Mouse (Mus musculus) neural tube, embryonic 14.5 days (tissue): ENCODE measurements at regions not wholly inside any gene's neighbourhood (a gene's known extent, or its start where the extent isn't known, plus 50 kb on each side); places are given as distances from the start of the nearest gene placed in this dataset.

Source experiments
- ATAC-seq: fragments of 200-750 bp; cut with Nextera tagmentation; 2 replicates; pipeline ENCODE4 v1.8.0; 2017; ENCODE audit warnings: low read depth, mild to moderate bottlenecking, moderate TSS enrichment, moderate library complexity
- H3K27ac ChIP-seq: fragments of 300-500 bp; sonication (generic); 2 replicates; pipeline ENCODE4 v1.5.1; 2014; ENCODE audit warnings: low read depth, mild to moderate bottlenecking, control low read depth, low read length, moderate library complexity, mixed read lengths
- H3K27me3 ChIP-seq: fragments of 300-500 bp; sonication (generic); 2 replicates; pipeline ENCODE4 v1.6.1; 2014; ENCODE audit warnings: low read length; ENCODE audit not compliant: control insufficient read depth, insufficient read depth
- H3K36me3 ChIP-seq: fragments of 300-500 bp; sonication (generic); 2 replicates; pipeline ENCODE4 v1.6.1; 2014; ENCODE audit warnings: low read length, mixed read lengths; ENCODE audit not compliant: control insufficient read depth, insufficient read depth
- H3K4me1 ChIP-seq: fragments of 300-500 bp; sonication (generic); 2 replicates; pipeline ENCODE4 v1.6.1; 2014; ENCODE audit warnings: low read length; ENCODE audit not compliant: control insufficient read depth, insufficient read depth
- H3K4me2 ChIP-seq: fragments of 300-500 bp; sonication (generic); 2 replicates; pipeline ENCODE4 v1.6.1; 2014; ENCODE audit warnings: mild to moderate bottlenecking, low read depth, low read length, control low read depth
- H3K4me3 ChIP-seq: fragments of 300-500 bp; sonication (generic); 2 replicates; pipeline ENCODE4 v1.5.1; 2014; ENCODE audit warnings: low read depth, low read length, control low read depth, mixed read lengths
- H3K9ac ChIP-seq: fragments of 300-500 bp; sonication (generic); replicated peaks from 2 replicates; pipeline ENCODE4 v1.6.1; 2014; ENCODE audit warnings: low read depth, mild to moderate bottlenecking, control low read depth, low read length, mixed read lengths
- H3K9me3 ChIP-seq: fragments of 300-500 bp; sonication (generic); 2 replicates; pipeline ENCODE4 v1.6.1; 2016; ENCODE audit warnings: low read length; ENCODE audit not compliant: control insufficient read depth
- WGBS: fragments of 180-500 bp; shearing (Covaris S2); extraction: QIAGEN DNeasy Blood & Tissue Kit; methylation state at CpG from one replicate; pipeline ENCODE4 v1.1.7; 2014; 5-methylcytosine and 5-hydroxymethylcytosine counted together

GRCm38 (mm10) chr1:35826575-35827114 lies 241.6 kb upstream of the Hs6st1 start:
- Histone ChIP-seq H3K9me3 (no peaks in the 10 kb centered on the region), H3K4me1 (no peaks in the 10 kb centered on the region), H3K27me3 (no peaks in the 10 kb centered on the region), H3K4me3 (no peak overlapping the region), H3K36me3 (no peaks in the 10 kb centered on the region), H3K9ac (no peak overlapping the region), H3K27ac (no peak overlapping the region), H3K4me2 (no peak overlapping the region)
- ATAC-seq: no peak
- WGBS: 90% methylated on average over 7 of the region's 7 CpGs

DNA sequence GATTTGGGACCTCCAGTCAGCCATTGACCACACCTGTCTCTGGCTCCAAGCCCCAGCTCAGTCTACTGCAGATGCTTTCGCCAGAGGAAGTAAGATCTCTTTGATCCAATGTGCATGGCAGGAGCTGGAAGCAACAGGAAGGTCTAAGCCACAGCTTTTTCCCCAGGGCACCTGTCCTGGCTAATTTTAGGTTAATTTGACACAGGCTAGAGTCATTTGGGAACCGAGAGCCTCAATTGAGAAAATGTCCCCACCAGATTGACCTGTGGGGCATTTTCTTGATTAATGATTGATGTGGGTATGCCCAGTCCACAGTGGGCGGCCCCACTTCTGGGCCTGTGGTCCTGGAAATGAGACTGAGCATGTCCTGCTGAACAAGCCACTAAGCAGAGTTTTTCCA lies 240.7 kb upstream of the Hs6st1 start:
- no peak overlapping the region for H3K27ac ChIP-seq
- H3K36me3 ChIP-seq: no peaks in the 10 kb centered on the region
- H3K4me3 ChIP-seq: no peak overlapping the region
- 88% methylated on average over 3 of the region's 3 CpGs for WGBS
- no peak overlapping the region for H3K4me2 ChIP-seq
- H3K9me3 ChIP-seq: no peaks in the 10 kb centered on the region
- no peak for ATAC-seq
- no peak overlapping the region for H3K9ac ChIP-seq
- no peaks in the 10 kb centered on the region for H3K4me1 ChIP-seq
- no peaks in the 10 kb centered on the region for H3K27me3 ChIP-seq

DNA sequence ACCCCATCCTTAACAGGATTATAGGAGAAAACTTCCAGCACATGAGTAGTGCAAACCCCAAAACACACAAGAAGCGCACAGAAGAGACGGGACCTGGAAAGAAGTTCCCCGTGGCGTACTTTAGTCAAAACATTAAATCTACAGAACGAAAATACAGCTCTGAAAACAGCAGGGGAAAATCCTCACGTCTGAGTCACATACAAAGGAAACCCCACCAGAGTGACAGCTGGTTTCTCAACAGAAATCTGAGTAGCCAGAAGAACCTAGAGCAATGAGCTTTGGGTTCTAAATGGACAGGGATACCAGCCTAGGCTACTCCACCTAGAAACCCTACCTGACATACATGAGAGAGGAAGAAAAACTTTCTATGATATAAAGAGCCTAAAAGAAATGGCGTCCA lies 234.0 kb upstream of the Hs6st1 start:
- ATAC-seq: no peak
- no peak overlapping the region for H3K4me2 ChIP-seq
- H3K4me3 ChIP-seq: no peak overlapping the region
- no peaks in the 10 kb centered on the region for H3K4me1 ChIP-seq
- H3K27ac ChIP-seq: no peak overlapping the region
- no peaks in the 10 kb centered on the region for H3K9me3 ChIP-seq
- H3K9ac ChIP-seq: no peak overlapping the region
- 78% methylated on average over 7 of the region's 7 CpGs for WGBS
- no peaks in the 10 kb centered on the region for H3K36me3 ChIP-seq
- no peaks in the 10 kb centered on the region for H3K27me3 ChIP-seq

DNA sequence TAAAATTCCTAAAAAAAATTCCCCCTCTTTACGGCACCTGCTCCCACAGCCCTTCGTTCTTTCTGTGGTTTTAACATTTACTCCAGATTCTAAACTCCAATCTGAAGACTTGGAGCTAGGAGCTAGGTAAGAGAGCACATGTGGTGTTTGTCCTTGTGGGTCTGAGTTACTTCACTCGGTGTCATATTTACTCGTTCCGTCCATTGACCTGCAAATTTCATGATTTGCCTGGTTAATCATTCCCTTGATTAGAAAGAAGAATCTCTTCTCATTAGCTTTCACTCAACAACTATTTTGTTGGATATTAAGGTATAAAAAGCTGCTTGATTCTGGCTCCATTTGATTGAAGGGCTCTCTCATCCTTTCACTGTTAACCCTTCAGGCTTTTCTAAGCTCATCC lies 231.6 kb upstream of the Hs6st1 start:
- no peaks in the 10 kb centered on the region for H3K4me1 ChIP-seq
- no peaks in the 10 kb centered on the region for H3K36me3 ChIP-seq
- no peaks in the 10 kb centered on the region for H3K27me3 ChIP-seq
- no peak overlapping the region for H3K4me3 ChIP-seq
- WGBS: 89% methylated on average over 5 of the region's 5 CpGs
- no peak overlapping the region for H3K4me2 ChIP-seq
- no peak overlapping the region for H3K9ac ChIP-seq
- H3K9me3 ChIP-seq: no peaks in the 10 kb centered on the region
- no peak overlapping the region for H3K27ac ChIP-seq
- no peak for ATAC-seq

DNA sequence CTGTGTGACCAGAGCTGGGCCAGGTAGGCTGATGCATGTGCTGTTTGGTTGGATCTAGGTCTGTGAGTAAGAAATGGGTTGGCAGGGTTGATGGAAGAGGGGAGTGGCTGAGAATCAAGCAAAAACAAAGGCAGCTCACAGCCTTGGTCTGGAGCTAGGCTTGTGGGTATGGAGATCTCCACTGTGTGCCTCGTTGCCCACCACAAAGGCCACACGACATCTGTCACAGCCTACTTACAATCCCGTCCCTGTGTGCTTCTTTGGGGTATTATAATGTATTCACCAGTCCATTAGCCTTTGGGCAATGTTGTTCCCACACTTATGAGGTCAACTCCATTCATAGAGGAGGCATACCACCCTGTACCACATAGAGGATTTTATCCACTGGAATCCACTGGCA lies 229.6 kb upstream of the Hs6st1 start:
- H3K4me2 ChIP-seq: no peak overlapping the region
- WGBS: 67% methylated on average over 3 of the region's 3 CpGs
- ATAC-seq: no peak

DNA sequence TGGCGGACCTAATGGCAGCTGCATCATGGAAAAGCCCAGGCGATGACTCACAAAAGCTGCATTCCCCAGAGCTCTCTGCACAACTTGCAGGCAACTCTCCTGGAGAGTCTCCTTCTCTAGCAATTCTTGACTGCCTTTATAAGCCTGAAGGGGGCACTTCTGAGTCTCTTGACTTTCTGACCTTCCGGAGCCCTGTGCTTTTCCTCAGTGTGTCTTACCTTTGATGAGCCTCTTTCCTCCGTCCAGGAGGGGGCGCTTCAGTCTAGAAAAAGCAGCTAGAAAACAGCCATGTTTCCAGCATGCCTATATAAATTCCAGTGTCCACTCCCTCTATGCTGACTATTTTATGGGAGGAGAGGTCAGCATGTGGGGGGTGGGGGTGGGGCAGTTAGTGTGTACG lies 228.8 kb upstream of the Hs6st1 start:
- 65% methylated on average over 6 of the region's 6 CpGs for WGBS
- H3K4me2 ChIP-seq: no peak overlapping the region
- ATAC-seq: no peak
- no peaks in the 10 kb centered on the region for H3K4me1 ChIP-seq
- H3K36me3 ChIP-seq: no peaks in the 10 kb centered on the region
- no peak overlapping the region for H3K4me3 ChIP-seq
- H3K27me3 ChIP-seq: no peaks in the 10 kb centered on the region
- no peaks in the 10 kb centered on the region for H3K9me3 ChIP-seq
- H3K27ac ChIP-seq: no peak overlapping the region
- no peak overlapping the region for H3K9ac ChIP-seq

More for the DNA sequence above, 229.6 kb upstream of the Hs6st1 start:
- no peaks in the 10 kb centered on the region for H3K27me3 ChIP-seq
- H3K9me3 ChIP-seq: no peaks in the 10 kb centered on the region
- no peak overlapping the region for H3K27ac ChIP-seq
- H3K4me1 ChIP-seq: no peaks in the 10 kb centered on the region
- H3K4me3 ChIP-seq: no peak overlapping the region
- H3K36me3 ChIP-seq: no peaks in the 10 kb centered on the region
- H3K9ac ChIP-seq: no peak overlapping the region

GRCm38 (mm10) chr1:35841626-35842025 lies 226.6 kb upstream of the Hs6st1 start:
- Histone ChIP-seq H3K36me3 (no peaks in the 10 kb centered on the region), H3K9ac (no peak overlapping the region), H3K4me2 (no peak overlapping the region), H3K27me3 (no peaks in the 10 kb centered on the region), H3K4me1 (no peaks in the 10 kb centered on the region), H3K9me3 (no peaks in the 10 kb centered on the region), H3K4me3 (no peak overlapping the region), H3K27ac (no peak overlapping the region)
- WGBS: 84% methylated on average over 2 of the region's 2 CpGs
- no peak for ATAC-seq

GRCm38 (mm10) chr1:35842707-35843106 lies 225.5 kb upstream of the Hs6st1 start:
- ATAC-seq: no peak

GRCm38 (mm10) chr1:35843566-35843965 lies 224.6 kb upstream of the Hs6st1 start:
- 82% methylated on average over 3 of the region's 3 CpGs for WGBS
- Histone ChIP-seq H3K4me2 (no peak overlapping the region), H3K9ac (no peak overlapping the region), H3K36me3 (no peaks in the 10 kb centered on the region), H3K4me3 (no peak overlapping the region), H3K27me3 (no peaks in the 10 kb centered on the region), H3K9me3 (no peaks in the 10 kb centered on the region), H3K4me1 (no peaks in the 10 kb centered on the region), H3K27ac (no peak overlapping the region)
- ATAC-seq: no peak

More at GRCm38 (mm10) chr1:35842707-35843106, 225.5 kb upstream of the Hs6st1 start:
- WGBS: 98% methylated on average over 4 of the region's 4 CpGs
- Histone ChIP-seq H3K9ac (no peak overlapping the region), H3K4me1 (no peaks in the 10 kb centered on the region), H3K9me3 (no peaks in the 10 kb centered on the region), H3K36me3 (no peaks in the 10 kb centered on the region), H3K4me3 (no peak overlapping the region), H3K27me3 (no peaks in the 10 kb centered on the region), H3K4me2 (no peak overlapping the region), H3K27ac (no peak overlapping the region)
